Comparison of ENCODE assay signal across 9 mouse cellular contexts in genomic region chr4:151283092-151283741, GRCm38 (mm10).
DNase-seq lines count a peak whose midpoint lies in the region; ATAC-seq lines count a peak whose summit lies in the region.
"Had no signal": no experiment of that assay in that cellular context is flagged by ENCODE, and none has a peak within 500 bp of the region (broad histone marks: within the 10 kb centered on the region; RNA-seq: fewer than 3 reads in every experiment).

No protein-coding gene starts in this region.

- no peak overlapping the region for H3K4me2 ChIP-seq in midbrain, embryonic 14.5 days (ENCODE audit: low read length)
- H3K4me2 ChIP-seq in midbrain, embryonic 13.5 days (replicated peaks), result no peak overlapping the region
- H3K4me2 ChIP-seq: heart, embryonic 13.5 days had no signal

- 37% methylated on average over 16 of the region's 16 CpGs for WGBS in midbrain, embryonic 14.5 days
- WGBS in midbrain, embryonic 13.5 days, result 38% methylated on average over 16 of the region's 16 CpGs
- 34% methylated on average over 16 of the region's 16 CpGs for WGBS in limb, embryonic 10.5 days

- no peaks in the 10 kb centered on the region for H3K36me3 ChIP-seq in midbrain, embryonic 14.5 days (ENCODE audit: control insufficient read depth, insufficient read depth, low read length)
- no peaks in the 10 kb centered on the region for H3K36me3 ChIP-seq in midbrain, embryonic 13.5 days
- no peaks in the 10 kb centered on the region for H3K36me3 ChIP-seq in limb, embryonic 10.5 days
- H3K36me3 ChIP-seq: heart, embryonic 13.5 days had no signal

- H3K9ac ChIP-seq in midbrain, embryonic 14.5 days (replicated peaks; ENCODE audit: low read length), result no peak overlapping the region
- no peak overlapping the region for H3K9ac ChIP-seq in midbrain, embryonic 13.5 days (replicated peaks)
- H3K9ac ChIP-seq: heart, embryonic 13.5 days had no signal

- H3K4me3 ChIP-seq in midbrain, embryonic 14.5 days (replicated peaks; ENCODE audit: low read depth, low read length), result no peak overlapping the region
- H3K4me3 ChIP-seq in midbrain, embryonic 13.5 days (replicated peaks), result no peak overlapping the region
- H3K4me3 ChIP-seq in limb, embryonic 10.5 days, result no peak overlapping the region
- H3K4me3 ChIP-seq: heart, embryonic 13.5 days had no signal

- H3K27ac ChIP-seq in midbrain, embryonic 14.5 days (replicated peaks; ENCODE audit: low read depth, low read length), result no peak overlapping the region
- H3K27ac ChIP-seq in midbrain, embryonic 13.5 days, result no peak overlapping the region
- no peak overlapping the region for H3K27ac ChIP-seq in limb, embryonic 10.5 days
- H3K27ac ChIP-seq: heart, embryonic 13.5 days had no signal

- H3K4me1 ChIP-seq in midbrain, embryonic 14.5 days (ENCODE audit: control insufficient read depth, insufficient read depth, low read length), result peaks cover 11% of the 10 kb centered on the region
- peaks cover 25% of the 10 kb centered on the region for H3K4me1 ChIP-seq in midbrain, embryonic 13.5 days (replicated peaks)
- H3K4me1 ChIP-seq in limb, embryonic 10.5 days, result no peaks in the 10 kb centered on the region
- H3K4me1 ChIP-seq: heart, embryonic 13.5 days had no signal

- DNase-seq in midbrain, embryonic 14.5 days, result peak; percentile 83
- peak; percentile 42 for DNase-seq in adrenal gland, adult 2 months
- DNase-seq in embryo, embryonic 11 days, result peak; percentile 70
- DNase-seq in kidney, adult 8-10 months, result peak; percentile 62 to 81
- DNase-seq in limb, embryonic 10.5 days (ENCODE audit: low spot score), result peak; percentile 67
- peak; percentile 85 for DNase-seq in retina, embryonic 14.5 days (ENCODE audit: low spot score)

- peaks cover 10% of the 10 kb centered on the region for H3K27me3 ChIP-seq in midbrain, embryonic 14.5 days (ENCODE audit: control insufficient read depth, insufficient read depth, low read length)
- peaks cover 39% of the 10 kb centered on the region for H3K27me3 ChIP-seq in midbrain, embryonic 13.5 days
- no peaks in the 10 kb centered on the region for H3K27me3 ChIP-seq in limb, embryonic 10.5 days (ENCODE audit: low read depth, poor library complexity, severe bottlenecking)

- ATAC-seq in midbrain, embryonic 14.5 days (ENCODE audit: low FRiP score, low TSS enrichment), result no peak
- no peak for ATAC-seq in midbrain, embryonic 13.5 days
- ATAC-seq in monocyte, adult 5-6 weeks (replicated peaks; ENCODE audit: insufficient number of reproducible peaks, low FRiP score, low TSS enrichment, poor library complexity, severe bottlenecking), result no peak

- H3K9me3 ChIP-seq in midbrain, embryonic 14.5 days (ENCODE audit: control insufficient read depth, low read length), result no peaks in the 10 kb centered on the region
- H3K9me3 ChIP-seq in midbrain, embryonic 13.5 days, result no peaks in the 10 kb centered on the region
- no peaks in the 10 kb centered on the region for H3K9me3 ChIP-seq in limb, embryonic 10.5 days (replicated peaks)
- H3K9me3 ChIP-seq: heart, embryonic 13.5 days had no signal
